Mouse (Mus musculus): Measurements from ENCODE around the gene Epb41l2. TPM values are rescaled to one million over a fixed set of nuclear protein-coding genes. Genes with fewer than 3 reads are reported as not detected.

Gene Epb41l2
- total RNA-seq, 2 experiments from 2014 or later, result 91.3 to 92.8 TPM

DNA sequence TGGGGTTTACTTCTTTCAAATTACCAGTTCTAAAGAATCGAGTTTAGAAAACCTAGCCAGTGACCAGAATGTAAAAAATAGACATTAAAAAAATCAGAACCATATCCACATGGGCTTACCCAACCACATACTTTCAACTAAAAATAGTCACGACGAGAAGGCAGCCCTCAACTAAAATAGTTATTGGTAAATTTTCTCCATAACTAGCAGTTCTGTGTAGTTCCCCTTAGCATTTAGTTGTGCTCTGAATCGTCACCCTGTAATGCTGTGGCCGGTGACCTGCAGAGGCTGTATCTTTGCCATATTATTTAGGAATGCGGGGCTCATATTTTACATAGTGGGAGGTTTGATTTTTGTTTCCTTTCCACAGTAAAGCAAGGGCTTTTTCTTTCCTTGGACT, 2.6 kb downstream of the Epb41l2 start:
- intact Hi-C loops (cut with DNase I), result loop anchor here (5.0 kb wide), 2 partner anchors 70 to 125 kb away; no protein-coding TSS in a partner anchor
- no peak for DNase-seq

GRCm38 (mm10) chr10:25365158-25365557, 5.6 kb downstream of the Epb41l2 start:
- no peak for DNase-seq
- intact Hi-C loops (cut with DNase I), result no loop called here

DNA sequence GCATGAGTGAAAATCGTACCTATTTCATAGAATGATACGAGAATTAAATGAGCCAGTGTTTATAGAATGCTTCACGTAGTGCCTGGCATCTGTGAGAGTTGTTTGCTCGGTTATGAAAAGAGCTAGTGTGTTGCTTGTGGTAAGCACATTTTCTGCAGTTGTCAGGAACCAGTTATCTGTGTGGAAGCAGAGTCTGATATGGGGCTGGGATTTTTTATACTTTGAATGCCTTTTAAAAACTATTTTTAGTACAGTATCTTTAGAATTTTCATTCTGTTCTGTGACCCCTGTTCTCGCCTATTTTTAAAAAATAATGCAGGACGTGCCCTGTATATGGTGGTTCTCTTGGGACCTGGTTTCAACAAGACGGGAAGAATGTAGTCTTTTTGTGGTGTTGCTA, 6.1 kb downstream of the Epb41l2 start:
- intact Hi-C loops (cut with DNase I), result no loop called here
- DNase-seq, result no peak

- DNase-seq, result no peak
- intact Hi-C loops (cut with DNase I), result no loop called here
Observed at GRCm38 (mm10) chr10:25366691-25367090, 7.1 kb downstream of the Epb41l2 start.

DNA sequence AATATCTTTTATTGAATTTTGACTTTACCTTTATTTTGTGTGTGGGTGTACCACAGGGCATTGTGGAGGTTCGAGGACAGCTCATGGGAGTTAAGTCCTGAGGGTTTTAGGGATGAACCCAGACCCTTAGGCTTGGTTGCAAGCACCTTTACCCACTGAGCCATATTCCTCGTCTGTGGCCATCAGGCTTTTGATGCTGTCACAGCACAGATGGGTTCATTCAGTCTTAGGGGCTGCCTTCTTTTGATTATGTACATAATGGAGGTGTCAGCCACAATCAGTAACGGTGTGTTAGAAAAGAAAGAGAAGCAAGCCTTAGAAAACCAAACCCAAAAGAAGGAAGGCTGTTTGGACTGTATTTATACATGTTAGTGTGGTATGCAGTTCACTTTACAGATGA, 9.3 kb downstream of the Epb41l2 start:
- no peak for DNase-seq
- intact Hi-C loops (cut with DNase I), result no loop called here

- no peak for DNase-seq
- intact Hi-C loops (cut with DNase I), result no loop called here
Observed at GRCm38 (mm10) chr10:25369691-25370090, 10.1 kb downstream of the Epb41l2 start.

- DNase-seq, result no peak
Observed at GRCm38 (mm10) chr10:25371336-25371735, 11.7 kb downstream of the Epb41l2 start.

DNA sequence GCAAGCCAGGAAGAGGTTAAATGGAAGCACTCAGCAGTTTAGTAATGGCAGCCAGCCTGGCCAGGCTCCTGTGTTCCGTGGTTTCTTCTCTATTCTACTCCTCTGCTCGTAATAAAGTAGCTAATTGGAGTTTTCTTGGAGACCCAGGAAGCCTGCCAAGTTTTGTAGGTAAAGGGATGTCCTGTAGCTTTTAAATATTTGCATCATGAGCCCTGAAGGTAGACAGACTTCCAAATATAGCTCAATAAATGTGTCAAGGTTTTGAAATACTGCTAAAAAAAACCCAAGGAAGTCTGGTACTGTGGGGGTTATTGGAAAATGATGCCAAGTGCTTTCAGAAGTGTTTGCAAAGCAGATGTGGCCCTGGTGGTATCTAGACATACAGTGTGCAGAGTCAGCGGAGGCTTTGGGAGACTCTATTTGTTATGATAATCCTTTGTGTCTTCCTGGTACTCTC, 12.3 kb downstream of the Epb41l2 start:
- intact Hi-C loops (cut with DNase I), result no loop called here
- DNase-seq, result no peak

More at GRCm38 (mm10) chr10:25371336-25371735, 11.7 kb downstream of the Epb41l2 start:
- intact Hi-C loops (cut with DNase I), result no loop called here

- DNase-seq, result no peak
- intact Hi-C loops (cut with DNase I), result no loop called here
Observed at GRCm38 (mm10) chr10:25372510-25373148, 13.0 kb downstream of the Epb41l2 start.

- intact Hi-C loops (cut with DNase I), result no loop called here
- no peak for DNase-seq
Observed at GRCm38 (mm10) chr10:25375036-25375435, 15.4 kb downstream of the Epb41l2 start.

DNA sequence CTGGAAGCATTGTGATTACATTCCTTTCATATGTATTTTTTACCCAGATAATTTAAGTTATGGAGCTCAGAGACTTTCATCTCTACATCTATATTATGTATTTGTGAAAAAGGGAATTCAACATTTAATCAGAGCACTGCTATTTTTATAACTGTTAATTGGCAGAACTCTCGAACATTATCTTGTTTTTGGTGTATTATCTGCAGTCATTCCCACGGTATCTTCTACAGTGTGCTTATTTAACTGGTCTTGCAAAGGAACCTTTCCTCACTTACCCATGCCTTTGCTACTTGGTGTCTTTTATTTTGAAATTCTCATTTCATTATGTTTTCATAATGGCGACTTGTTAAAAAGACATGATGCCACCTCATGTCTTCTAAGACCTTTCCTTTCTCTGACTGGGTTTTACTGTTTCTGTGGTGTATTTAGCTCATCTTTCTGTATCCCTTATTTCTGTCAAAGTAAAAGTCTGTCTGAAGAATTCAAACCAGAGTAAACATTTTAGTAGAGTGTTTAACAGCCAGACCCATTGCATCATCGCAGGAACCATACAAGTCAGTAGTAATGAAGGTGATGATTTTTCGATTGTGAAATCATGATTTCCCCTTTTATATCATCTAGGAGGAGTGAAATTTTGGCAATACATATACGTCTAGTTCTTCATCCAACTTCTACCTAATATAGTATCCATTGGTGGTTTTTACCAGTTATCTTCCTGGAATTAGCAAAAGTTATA, 21.3 kb downstream of the Epb41l2 start:
- intact Hi-C loops (cut with DNase I), result no loop called here
- no peak for DNase-seq

- DNase-seq, result no peak
- intact Hi-C loops (cut with DNase I), result no loop called here
Observed at GRCm38 (mm10) chr10:25381951-25382350, 22.4 kb downstream of the Epb41l2 start.

DNA sequence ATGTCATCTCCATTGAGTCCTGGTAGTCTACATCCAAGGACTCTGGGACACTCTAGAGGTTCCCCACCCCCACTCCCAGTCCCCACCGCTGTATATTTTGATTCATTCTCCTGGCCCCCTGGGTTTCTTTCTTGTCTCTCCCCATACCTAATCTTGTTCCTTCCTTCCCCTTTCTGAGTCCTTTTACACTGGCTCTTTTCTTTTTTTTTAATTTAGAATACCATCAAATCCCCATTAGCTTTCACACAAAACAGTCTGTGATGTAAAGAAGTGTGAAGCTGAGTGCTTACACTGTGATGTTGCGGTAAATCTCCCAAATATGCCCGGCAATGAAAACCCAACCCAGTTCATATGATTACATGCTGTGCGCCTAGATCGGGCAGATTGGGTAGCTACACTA, 23.6 kb downstream of the Epb41l2 start:
- no peak for DNase-seq
- intact Hi-C loops (cut with DNase I), result no loop called here

DNA sequence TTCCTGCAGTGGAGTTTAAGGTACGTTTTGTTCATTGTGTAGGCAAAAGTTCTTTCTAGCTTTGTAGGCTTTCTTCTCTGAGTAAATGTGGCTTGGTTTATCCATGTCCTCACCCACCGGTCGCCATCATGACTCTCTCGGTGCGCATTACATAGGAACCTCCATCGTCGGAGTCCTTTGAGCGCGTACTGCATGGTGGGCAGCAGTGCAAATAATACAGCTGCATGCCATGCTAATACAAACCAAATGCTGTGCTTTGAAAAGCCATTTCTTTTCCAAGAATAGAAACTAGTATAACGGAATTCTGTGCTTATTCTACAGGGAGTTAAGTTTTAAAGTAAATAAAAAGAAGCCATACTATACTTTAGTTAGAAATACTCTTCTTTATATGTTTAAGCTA, 24.8 kb downstream of the Epb41l2 start:
- DNase-seq, result no peak
- intact Hi-C loops (cut with DNase I), result no loop called here

DNA sequence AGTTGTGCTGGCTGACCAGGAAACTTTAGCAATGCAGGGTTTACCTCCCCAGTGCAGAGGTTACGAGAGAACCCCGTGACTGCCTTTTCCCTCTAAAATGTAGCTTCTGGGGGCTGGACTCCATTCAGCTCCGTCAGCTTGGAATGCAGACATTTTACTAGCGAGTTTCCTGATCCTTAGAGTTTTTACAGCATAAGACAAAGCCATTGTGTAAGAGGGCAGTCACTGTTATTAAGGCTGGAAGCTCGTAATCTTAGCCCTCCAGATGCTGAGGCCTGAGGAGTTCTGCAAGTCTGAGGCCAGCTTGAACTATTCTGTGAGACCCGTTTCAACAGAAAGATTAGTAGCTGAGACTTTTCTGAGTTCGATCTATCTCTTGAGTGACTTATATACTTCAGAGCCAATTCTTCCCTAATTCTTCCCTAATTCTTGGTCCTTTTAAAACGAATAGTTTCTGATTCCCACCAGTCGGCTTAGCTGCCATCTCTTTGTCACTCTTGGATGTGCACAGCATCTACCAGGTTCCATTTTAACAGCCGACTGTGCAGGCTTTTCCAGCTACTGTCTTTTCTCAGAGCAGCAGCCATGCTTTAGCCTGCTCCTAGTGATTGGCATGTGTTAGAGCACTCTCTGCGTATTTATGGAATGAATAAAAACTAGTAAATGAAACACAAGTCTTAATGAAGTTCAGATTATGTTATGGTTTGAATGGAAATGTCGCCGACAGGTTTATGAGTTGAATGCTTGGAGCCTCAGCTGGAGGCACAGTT, 26.4 kb downstream of the Epb41l2 start:
- no peak for DNase-seq
- intact Hi-C loops (cut with DNase I), result no loop called here

DNA sequence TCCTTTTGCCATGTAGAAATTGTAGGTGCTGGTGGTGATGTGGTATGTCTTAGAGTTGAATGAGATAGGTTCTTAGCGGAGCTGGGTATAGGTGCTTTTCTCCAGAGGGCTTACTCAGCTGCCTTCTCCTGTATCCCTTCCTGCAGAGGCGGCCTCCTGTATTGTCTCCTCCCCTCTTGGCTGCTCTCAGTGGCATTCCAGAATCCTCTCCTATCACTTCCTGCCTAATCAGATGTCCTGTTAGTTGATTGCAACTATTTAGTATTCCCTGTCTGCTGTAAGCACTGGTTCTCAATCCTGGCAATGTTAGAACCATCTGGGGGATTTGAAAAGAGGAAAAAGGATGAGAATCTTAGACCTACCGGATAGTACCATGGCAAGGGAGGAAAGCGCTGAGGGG, 27.3 kb downstream of the Epb41l2 start:
- DNase-seq, result no peak
- intact Hi-C loops (cut with DNase I), result no loop called here

DNA sequence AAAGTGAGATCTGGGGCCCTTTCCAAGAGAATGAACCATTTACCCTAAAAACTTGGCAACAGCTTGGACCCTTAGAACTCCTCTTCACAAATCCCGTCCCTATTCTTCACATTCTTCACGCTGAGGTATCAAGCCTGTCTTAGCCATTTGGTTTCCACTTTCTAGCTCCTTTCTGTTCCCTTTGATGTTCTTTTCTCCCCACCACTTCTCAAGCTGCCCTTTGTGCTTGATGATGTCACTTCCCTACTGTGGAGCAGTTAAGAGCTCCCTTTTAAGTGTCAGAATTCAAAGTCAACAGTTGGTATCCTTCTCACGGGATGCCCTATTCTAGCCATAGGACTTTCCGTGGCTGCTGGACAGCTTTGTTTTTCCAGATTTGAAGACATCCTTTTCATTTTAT, 27.7 kb downstream of the Epb41l2 start:
- DNase-seq, result no peak
- intact Hi-C loops (cut with DNase I), result no loop called here

DNA sequence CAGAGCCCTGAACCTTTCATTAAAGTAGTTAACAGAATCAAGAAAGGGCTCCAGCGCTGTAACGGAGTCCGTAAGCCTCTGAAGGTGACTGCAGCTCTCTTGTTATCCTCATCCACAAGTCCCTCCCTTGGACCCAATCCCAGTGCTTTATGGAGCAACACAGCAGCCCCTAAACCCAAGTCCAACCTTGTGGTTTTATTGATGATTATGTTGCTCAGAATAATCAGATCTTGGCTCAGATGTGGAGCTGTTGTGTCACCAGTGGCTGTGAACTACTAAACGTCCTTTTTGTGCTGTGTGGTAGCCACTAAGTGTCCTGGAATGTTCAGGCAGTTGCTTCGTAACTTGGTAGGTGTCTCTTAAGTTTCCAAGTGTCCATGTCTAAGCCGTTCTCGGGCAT, 33.2 kb downstream of the Epb41l2 start:
- no peak for DNase-seq
- intact Hi-C loops (cut with DNase I), result no loop called here

DNA sequence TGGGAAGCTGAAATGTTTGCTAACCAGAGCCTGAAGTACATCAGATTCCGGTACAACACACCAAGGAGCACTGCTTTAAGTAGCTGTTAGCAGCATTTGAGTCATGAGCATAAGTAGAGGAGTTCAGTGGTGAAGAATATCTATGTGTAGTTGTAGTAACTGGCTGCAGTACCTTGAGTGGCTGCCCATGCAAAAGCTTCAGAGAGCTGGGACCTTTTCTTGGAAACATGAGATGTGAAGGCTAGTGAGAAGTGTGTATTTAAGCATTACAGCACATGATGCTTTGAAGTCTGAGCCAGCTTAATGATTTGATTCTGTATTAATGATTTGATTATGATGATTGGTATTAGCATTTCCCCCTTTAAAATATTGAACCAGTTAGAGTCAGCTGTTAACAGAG, 34.1 kb downstream of the Epb41l2 start:
- intact Hi-C loops (cut with DNase I), result no loop called here
- no peak for DNase-seq

DNA sequence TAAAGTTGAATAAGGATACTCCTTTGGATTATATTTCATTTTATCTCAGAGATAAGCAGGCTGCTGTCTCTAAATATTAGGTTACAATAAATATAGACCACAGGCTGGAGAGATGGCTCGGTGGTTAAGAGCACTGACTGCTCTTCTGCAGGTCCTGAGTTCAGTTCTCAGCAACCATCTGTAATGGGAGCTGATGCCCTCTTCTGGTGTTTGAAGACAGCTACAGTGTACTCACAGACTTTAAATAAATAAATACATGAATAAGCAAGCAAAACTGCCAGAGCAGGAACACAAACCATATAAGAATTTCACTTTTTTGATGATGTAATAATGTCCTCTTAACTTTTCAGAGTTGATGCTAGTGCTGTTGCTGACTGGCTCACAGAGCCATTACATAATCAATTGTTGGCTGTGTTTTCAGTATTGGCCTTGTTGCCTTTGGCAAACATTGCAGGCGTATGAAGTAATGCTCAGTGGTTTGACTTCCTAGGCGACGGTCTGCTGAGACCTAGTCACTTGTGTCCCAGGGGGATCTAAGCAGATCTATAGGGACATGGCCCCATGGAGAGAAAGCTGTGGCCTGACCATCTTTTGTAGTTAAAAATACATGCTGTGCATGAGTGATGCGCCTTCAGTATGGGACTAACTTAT, 35.8 kb downstream of the Epb41l2 start:
- DNase-seq, result peak in 1 of 2 experiments; percentile 45
- intact Hi-C loops (cut with DNase I), result no loop called here

DNA sequence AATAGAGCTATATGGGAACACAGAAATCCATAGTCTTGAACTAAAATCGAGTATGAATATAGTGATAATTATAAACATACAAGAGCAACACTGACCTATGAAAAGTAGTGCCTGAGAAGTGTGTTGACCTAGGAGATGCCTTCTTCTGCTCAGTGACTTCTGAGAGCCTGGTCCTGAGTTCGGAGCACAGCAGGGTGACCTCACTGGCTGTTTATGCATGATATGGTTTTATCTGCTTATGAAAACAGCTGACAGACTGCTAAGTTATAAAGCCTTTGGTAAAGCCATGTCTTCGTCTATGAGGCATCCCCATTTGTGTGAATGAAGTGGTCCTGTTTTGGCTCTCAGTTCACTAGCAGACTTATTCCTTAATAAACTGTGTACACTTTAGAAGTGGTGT, 37.3 kb downstream of the Epb41l2 start:
- intact Hi-C loops (cut with DNase I), result no loop called here
- DNase-seq, result no peak

All from heart, postnatal 10 days (tissue).